Mouse (Mus musculus): ENCODE data around the gene Fli1. TPM values are rescaled to one million over a fixed set of nuclear protein-coding genes. Genes with fewer than 3 reads are reported as not detected.

Gene Fli1
- 24.0 and 27.3 TPM in 2 replicates for polyA plus RNA-seq (2014; fragmentation: Nextera tagmentation; extraction: Ambion mirVana)

DNA sequence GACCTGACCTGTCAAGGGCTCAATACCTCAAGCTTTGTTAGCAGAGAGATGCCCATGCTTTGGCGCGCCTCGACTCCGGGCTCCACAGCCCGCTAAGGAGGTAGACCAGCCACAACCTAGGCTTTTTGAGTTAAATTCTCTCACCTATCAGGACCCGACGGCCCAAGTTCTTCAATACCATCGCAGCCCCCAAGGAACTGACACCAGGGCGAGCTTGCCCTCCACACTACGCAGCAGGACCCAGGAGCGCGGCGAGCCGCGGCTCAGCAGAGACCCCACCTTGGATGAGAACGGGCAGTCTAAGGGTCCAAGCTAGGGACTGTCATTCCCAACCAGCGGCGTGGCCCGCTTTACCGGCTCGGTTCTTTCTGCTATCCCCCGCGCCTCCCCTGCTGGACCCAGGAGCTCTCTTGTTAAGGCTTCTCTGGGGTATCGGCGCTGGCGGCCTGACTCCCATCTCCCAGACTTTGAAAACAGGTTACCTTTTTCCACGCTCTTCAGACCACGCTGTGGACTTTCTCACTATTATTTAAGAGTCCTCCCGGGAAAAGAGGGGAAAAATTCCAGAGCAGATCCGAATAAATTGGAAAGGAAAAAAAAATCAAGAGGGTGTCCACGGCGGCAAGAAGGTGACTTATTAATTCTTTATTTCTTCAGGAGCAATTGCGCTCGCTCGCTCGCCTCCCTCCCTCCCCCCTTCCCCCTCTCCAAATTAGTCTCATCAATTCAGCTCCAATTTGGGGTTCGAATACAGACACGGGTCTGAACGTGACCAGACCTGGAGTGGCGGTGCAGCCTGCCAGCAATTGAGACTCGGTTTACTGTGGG lies at the start of gene Fli1:
Fli1 (minus strand) TSS at position 650 of the 828 bp plus-strand sequence.
- H3K36me3 ChIP-seq (ENCODE audit: control insufficient read depth, insufficient read depth, low read length): no peaks in the 10 kb centered on the region
- H3K27ac ChIP-seq (ENCODE audit: low read depth, low read length): peak within 1 kb of the TSS; percentile 85
- under 1% methylated on average over 41 of the region's 41 CpGs for WGBS
- peak within 1 kb of the TSS; percentile 53 for H3K9ac ChIP-seq (ENCODE audit: low read depth, low read length)
- H3K4me1 ChIP-seq (ENCODE audit: control insufficient read depth, insufficient read depth, low read length): peaks cover 35% of the 10 kb centered on the region
- no peak for ATAC-seq (ENCODE audit: low FRiP score, low TSS enrichment)
- peaks cover 11% of the 10 kb centered on the region; the same call in 1 of the 2 replicates for H3K27me3 ChIP-seq (ENCODE audit: control insufficient read depth, insufficient read depth, low read length)
- H3K4me3 ChIP-seq (ENCODE audit: low read length): peak within 1 kb of the TSS; percentile 73
- peak within 1 kb of the TSS; percentile 94 for H3K4me2 ChIP-seq (replicated peaks; ENCODE audit: low read depth, low read length)
- H3K9me3 ChIP-seq (ENCODE audit: control insufficient read depth, low read length): no peaks in the 10 kb centered on the region

DNA sequence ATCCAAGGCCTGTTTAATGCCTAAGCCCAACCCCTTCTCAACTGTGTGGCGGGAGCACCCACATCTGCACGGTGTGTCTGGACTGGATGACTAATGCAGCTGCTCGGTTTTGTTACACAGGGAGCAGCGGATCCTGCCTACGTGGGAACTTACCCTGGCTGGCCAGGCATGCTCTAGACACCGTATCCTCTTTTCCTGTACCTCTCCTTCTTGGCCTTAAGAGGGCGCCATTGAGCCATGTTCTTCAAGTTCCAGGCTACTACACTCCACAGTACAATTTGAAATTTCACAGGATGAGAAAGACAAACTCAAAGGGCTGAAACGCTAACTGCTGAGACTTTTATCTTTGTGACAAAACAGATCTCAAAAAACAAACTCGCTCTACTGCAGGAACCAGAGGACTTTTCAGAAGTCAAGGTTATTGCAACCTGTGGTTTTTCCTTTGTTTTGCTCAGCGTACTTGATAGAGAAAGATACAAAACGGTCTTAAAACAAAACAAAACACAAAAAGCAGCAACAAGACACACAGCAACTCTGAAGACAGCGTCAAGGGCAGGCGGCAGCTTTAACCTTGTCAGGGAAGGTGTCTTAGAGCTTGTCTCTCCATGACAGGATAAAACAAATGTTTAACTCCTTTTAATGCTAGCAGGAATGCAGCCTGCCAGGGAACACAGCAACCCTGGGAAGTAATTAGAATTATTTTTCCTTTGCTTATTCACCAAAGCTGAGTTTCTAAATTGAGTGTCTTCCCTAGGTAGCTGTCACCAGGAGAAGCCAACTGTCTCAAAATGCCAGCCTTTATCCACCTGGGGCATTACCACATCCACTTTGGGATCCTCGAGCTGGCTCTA lies 49.3 kb upstream of the Fli1 start:
- no peaks in the 10 kb centered on the region for H3K27me3 ChIP-seq (ENCODE audit: control insufficient read depth, insufficient read depth, low read length)
- 11% methylated on average over 14 of the region's 14 CpGs for WGBS
- peak; percentile 85 for ATAC-seq (ENCODE audit: low FRiP score, low TSS enrichment)
- no peak overlapping the region for H3K9ac ChIP-seq (ENCODE audit: low read depth, low read length)
- H3K9me3 ChIP-seq (ENCODE audit: control insufficient read depth, low read length): no peaks in the 10 kb centered on the region
- H3K36me3 ChIP-seq (ENCODE audit: control insufficient read depth, insufficient read depth, low read length): no peaks in the 10 kb centered on the region
- no peak overlapping the region; the same call in 1 of the 2 replicates for H3K4me2 ChIP-seq (replicated peaks; ENCODE audit: low read depth, low read length)
- H3K4me3 ChIP-seq (ENCODE audit: low read length): no peak overlapping the region
- H3K27ac ChIP-seq (ENCODE audit: low read depth, low read length): no peak overlapping the region
- peaks cover 12% of the 10 kb centered on the region; the same call in 1 of the 2 replicates for H3K4me1 ChIP-seq (ENCODE audit: control insufficient read depth, insufficient read depth, low read length)

DNA sequence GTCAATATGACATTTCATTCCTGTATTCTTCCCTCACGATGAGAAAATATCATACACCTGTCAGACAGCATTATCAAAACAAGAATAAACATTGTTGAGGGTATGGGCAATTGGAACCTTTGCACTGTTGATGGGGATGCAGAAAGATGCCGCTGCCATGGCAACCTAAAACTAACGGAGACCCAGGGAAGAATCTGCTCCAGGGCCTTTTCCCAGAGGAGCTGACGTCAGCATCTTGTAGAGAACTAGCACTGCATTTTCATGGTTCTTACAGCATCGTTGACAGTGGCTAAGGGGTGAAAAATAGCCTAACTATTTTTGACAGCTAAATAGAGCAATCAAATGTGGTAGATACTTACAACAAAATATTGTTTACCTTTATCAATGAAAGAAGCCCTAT lies 47.9 kb upstream of the Fli1 start:
- Histone ChIP-seq H3K9me3 (ENCODE audit: control insufficient read depth, low read length) (no peaks in the 10 kb centered on the region), H3K36me3 (ENCODE audit: control insufficient read depth, insufficient read depth, low read length) (no peaks in the 10 kb centered on the region), H3K4me2 (replicated peaks; ENCODE audit: low read depth, low read length) (no peak overlapping the region), H3K4me3 (ENCODE audit: low read length) (no peak overlapping the region), H3K9ac (ENCODE audit: low read depth, low read length) (no peak overlapping the region), H3K27me3 (ENCODE audit: control insufficient read depth, insufficient read depth, low read length) (no peaks in the 10 kb centered on the region), H3K4me1 (ENCODE audit: control insufficient read depth, insufficient read depth, low read length) (peaks cover 12% of the 10 kb centered on the region; the same call in 1 of the 2 replicates), H3K27ac (ENCODE audit: low read depth, low read length) (no peak overlapping the region)
- no peak for ATAC-seq (ENCODE audit: low FRiP score, low TSS enrichment)
- 71% methylated on average over 5 of the region's 5 CpGs for WGBS

DNA sequence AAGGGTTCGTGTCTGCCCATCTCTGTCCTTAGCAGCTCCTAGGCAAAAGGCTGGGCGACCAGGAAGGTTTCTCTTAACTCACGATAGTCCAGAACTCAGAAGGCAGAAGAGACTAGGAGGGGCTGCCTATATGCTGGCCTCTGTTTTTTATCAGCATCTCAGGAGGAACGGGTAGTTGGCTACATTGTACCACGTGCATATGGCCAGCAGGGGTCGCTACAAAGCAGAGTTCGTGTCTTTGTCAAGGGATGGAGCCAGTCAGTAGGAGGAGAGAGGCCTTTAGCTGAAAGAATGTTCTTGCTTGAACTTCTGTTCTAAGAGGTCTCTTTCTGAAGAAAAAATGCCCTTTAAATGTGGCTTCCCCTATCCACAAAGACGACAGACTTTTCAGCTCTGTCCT lies 47.2 kb upstream of the Fli1 start:
- Histone ChIP-seq H3K4me1 (ENCODE audit: control insufficient read depth, insufficient read depth, low read length) (peaks cover 12% of the 10 kb centered on the region; the same call in 1 of the 2 replicates), H3K27me3 (ENCODE audit: control insufficient read depth, insufficient read depth, low read length) (no peaks in the 10 kb centered on the region), H3K4me2 (replicated peaks; ENCODE audit: low read depth, low read length) (no peak overlapping the region), H3K9ac (ENCODE audit: low read depth, low read length) (no peak overlapping the region), H3K9me3 (ENCODE audit: control insufficient read depth, low read length) (no peaks in the 10 kb centered on the region), H3K36me3 (ENCODE audit: control insufficient read depth, insufficient read depth, low read length) (no peaks in the 10 kb centered on the region), H3K4me3 (ENCODE audit: low read length) (no peak overlapping the region), H3K27ac (ENCODE audit: low read depth, low read length) (no peak overlapping the region)
- WGBS: 11% methylated on average over 8 of the region's 8 CpGs
- ATAC-seq (ENCODE audit: low FRiP score, low TSS enrichment): no peak

DNA sequence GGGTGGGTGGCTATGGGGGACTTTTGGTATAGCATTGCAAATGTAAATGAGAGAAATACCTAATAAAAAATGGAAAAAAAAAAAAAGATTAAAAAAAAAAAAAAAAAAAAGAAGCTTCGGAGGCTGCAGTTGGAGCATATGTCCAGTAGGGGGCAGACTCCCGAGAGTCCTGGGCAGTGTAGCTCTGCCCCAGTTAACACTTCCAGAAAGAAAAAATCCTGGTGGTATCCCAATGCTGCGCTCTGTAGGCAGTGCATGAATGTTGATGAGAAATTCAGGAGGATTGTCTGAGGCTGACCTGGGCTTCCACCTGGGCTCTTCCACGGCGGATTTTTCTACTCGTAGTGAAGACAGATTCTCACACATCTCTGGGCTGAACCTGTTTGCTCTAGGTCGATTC lies 42.7 kb upstream of the Fli1 start:
- no peak overlapping the region for H3K4me3 ChIP-seq (ENCODE audit: low read length)
- ATAC-seq (ENCODE audit: low FRiP score, low TSS enrichment): no peak
- H3K4me1 ChIP-seq (ENCODE audit: control insufficient read depth, insufficient read depth, low read length): no peaks in the 10 kb centered on the region
- H3K9me3 ChIP-seq (ENCODE audit: control insufficient read depth, low read length): no peaks in the 10 kb centered on the region
- H3K4me2 ChIP-seq (replicated peaks; ENCODE audit: low read depth, low read length): no peak overlapping the region
- no peaks in the 10 kb centered on the region for H3K27me3 ChIP-seq (ENCODE audit: control insufficient read depth, insufficient read depth, low read length)
- no peak overlapping the region for H3K27ac ChIP-seq (ENCODE audit: low read depth, low read length)
- WGBS: 62% methylated on average over 6 of the region's 7 CpGs
- no peak overlapping the region for H3K9ac ChIP-seq (ENCODE audit: low read depth, low read length)
- H3K36me3 ChIP-seq (ENCODE audit: control insufficient read depth, insufficient read depth, low read length): no peaks in the 10 kb centered on the region

DNA sequence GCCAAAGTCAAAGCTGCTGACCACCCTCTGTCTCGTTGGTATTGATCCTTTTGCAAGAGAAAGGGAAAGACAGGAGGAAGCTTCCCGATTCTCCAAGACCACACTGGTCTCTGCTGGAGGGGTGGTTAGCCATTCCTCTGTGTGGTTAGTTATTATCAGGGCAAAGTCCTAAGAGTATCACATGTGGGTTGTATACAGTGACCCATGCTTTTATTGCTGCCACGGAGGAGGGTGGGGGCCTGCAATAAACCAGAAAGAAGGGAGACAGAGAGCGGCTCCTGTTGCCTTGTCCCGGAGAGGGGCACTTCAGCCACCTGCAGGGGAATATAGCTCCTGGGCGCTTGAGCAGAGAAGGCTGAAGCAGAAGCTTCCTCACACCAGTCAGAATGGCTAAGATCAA lies 41.2 kb upstream of the Fli1 start:
- ATAC-seq (ENCODE audit: low FRiP score, low TSS enrichment): no peak
- H3K9ac ChIP-seq (ENCODE audit: low read depth, low read length): no peak overlapping the region
- WGBS: 64% methylated on average over 6 of the region's 6 CpGs

DNA sequence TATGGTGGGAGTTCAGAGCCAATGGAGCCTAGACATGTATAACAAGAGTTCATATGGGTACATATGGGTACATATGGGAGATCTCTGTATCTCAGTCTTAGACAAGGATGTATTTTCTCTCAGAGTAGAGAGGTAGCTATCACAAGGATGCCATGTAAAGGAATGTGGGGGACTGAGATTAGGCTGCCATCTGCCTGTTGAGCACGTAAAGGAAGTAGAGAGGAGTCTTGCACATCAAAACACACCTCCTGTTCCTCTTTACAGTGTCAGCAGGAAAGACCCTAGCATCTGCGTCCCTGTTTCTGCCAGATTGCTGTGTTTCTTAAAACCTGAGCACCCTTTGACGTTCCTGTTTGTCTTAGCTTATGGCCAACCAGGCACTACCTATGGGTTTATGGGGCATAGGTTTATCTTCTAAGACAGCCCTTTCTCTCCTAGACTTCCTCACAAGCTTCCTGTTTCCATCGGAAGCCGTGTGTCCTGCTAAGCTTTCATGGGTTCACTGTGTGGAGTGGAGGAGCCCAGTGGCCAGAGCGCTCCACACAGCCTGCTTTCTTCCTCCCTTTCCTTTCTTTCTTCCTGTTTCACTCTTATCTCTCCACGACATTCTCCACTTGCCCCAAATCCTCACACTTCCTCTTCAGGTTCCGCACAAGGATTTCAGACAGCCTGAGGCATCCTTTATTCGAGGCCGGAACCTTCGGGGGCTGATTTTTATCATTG lies 39.4 kb upstream of the Fli1 start:
- 75% methylated on average over 11 of the region's 11 CpGs for WGBS
- Histone ChIP-seq H3K4me1 (ENCODE audit: control insufficient read depth, insufficient read depth, low read length) (no peaks in the 10 kb centered on the region), H3K9ac (ENCODE audit: low read depth, low read length) (no peak overlapping the region), H3K9me3 (ENCODE audit: control insufficient read depth, low read length) (no peaks in the 10 kb centered on the region), H3K36me3 (ENCODE audit: control insufficient read depth, insufficient read depth, low read length) (no peaks in the 10 kb centered on the region), H3K27ac (ENCODE audit: low read depth, low read length) (no peak overlapping the region), H3K4me2 (replicated peaks; ENCODE audit: low read depth, low read length) (no peak overlapping the region), H3K27me3 (ENCODE audit: control insufficient read depth, insufficient read depth, low read length) (no peaks in the 10 kb centered on the region), H3K4me3 (ENCODE audit: low read length) (no peak overlapping the region)
- no peak for ATAC-seq (ENCODE audit: low FRiP score, low TSS enrichment)

More for the DNA sequence above, 41.2 kb upstream of the Fli1 start:
- Histone ChIP-seq H3K4me2 (replicated peaks; ENCODE audit: low read depth, low read length) (no peak overlapping the region), H3K36me3 (ENCODE audit: control insufficient read depth, insufficient read depth, low read length) (no peaks in the 10 kb centered on the region), H3K9me3 (ENCODE audit: control insufficient read depth, low read length) (no peaks in the 10 kb centered on the region), H3K27ac (ENCODE audit: low read depth, low read length) (no peak overlapping the region), H3K4me3 (ENCODE audit: low read length) (no peak overlapping the region), H3K4me1 (ENCODE audit: control insufficient read depth, insufficient read depth, low read length) (no peaks in the 10 kb centered on the region), H3K27me3 (ENCODE audit: control insufficient read depth, insufficient read depth, low read length) (no peaks in the 10 kb centered on the region)

DNA sequence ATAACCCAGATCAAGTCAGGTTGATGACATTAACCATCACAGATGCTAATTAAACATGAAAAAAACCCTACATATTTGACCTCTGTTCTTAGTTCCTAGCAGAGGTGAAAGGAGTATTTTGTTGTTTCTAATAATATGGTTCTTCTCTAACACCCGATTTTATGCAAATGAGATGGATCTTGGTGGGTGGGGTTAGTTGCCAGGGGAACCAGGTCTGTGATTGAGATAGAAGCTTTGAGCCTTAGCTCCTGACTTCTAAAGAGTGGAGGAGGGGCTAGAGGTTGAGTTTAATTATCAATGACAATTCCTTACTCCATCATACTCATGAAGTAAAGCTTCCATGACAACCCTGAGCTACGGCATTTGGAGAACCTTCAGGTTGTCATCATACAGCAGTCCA lies 35.8 kb upstream of the Fli1 start:
- Histone ChIP-seq H3K9ac (ENCODE audit: low read depth, low read length) (no peak overlapping the region), H3K36me3 (ENCODE audit: control insufficient read depth, insufficient read depth, low read length) (no peaks in the 10 kb centered on the region), H3K4me2 (replicated peaks; ENCODE audit: low read depth, low read length) (no peak overlapping the region), H3K27me3 (ENCODE audit: control insufficient read depth, insufficient read depth, low read length) (no peaks in the 10 kb centered on the region), H3K9me3 (ENCODE audit: control insufficient read depth, low read length) (no peaks in the 10 kb centered on the region), H3K4me1 (ENCODE audit: control insufficient read depth, insufficient read depth, low read length) (no peaks in the 10 kb centered on the region), H3K4me3 (ENCODE audit: low read length) (no peak overlapping the region), H3K27ac (ENCODE audit: low read depth, low read length) (no peak overlapping the region)
- WGBS: 82% methylated on average over 2 of the region's 2 CpGs
- ATAC-seq (ENCODE audit: low FRiP score, low TSS enrichment): no peak

All from kidney, embryonic 14.5 days (tissue).